Mouse (Mus musculus) lung, embryonic 16.5 days (tissue): ENCODE measurements around the gene Hdac4. TPM values are rescaled to one million over a fixed set of nuclear protein-coding genes. Genes with fewer than 3 reads are reported as not detected.

Source experiments
- ATAC-seq: fragments of 200-750 bp; cut with Nextera tagmentation; 2 replicates; pipeline ENCODE4 v1.8.0; 2017; ENCODE audit warnings: low read depth, mild to moderate bottlenecking, moderate library complexity
- H3K27ac ChIP-seq: fragments of 300-500 bp; sonication (generic); 2 replicates; pipeline ENCODE4 v1.5.1; 2014; ENCODE audit warnings: mild to moderate bottlenecking, control low read depth, low read length
- H3K27me3 ChIP-seq: fragments of 300-500 bp; sonication (generic); 2 replicates; pipeline ENCODE4 v1.6.1; 2014; ENCODE audit warnings: low read depth, low read length, mixed read lengths; ENCODE audit not compliant: control insufficient read depth, insufficient read depth
- H3K36me3 ChIP-seq: fragments of 300-500 bp; sonication (generic); 2 replicates; pipeline ENCODE4 v1.6.1; 2014; ENCODE audit warnings: low read length; ENCODE audit not compliant: control insufficient read depth, insufficient read depth
- H3K4me1 ChIP-seq: fragments of 300-500 bp; sonication (generic); replicated peaks from 2 replicates; pipeline ENCODE4 v1.6.1; 2014; ENCODE audit warnings: low read length, mixed read lengths; ENCODE audit not compliant: control insufficient read depth, insufficient read depth
- H3K4me2 ChIP-seq: fragments of 300-500 bp; sonication (generic); 2 replicates; pipeline ENCODE4 v1.6.1; 2014; ENCODE audit warnings: low read depth, low read length, control low read depth
- H3K4me3 ChIP-seq: fragments of 300-500 bp; sonication (generic); 2 replicates; pipeline ENCODE4 v1.5.1; 2014; ENCODE audit warnings: mild to moderate bottlenecking, low read length, control low read depth
- H3K9ac ChIP-seq: fragments of 300-500 bp; sonication (generic); 2 replicates; pipeline ENCODE4 v1.6.1; 2014; ENCODE audit warnings: low read length, control low read depth
- H3K9me3 ChIP-seq: fragments of 300-500 bp; sonication (generic); 2 replicates; pipeline ENCODE4 v1.6.1; 2016; ENCODE audit warnings: low read length; ENCODE audit not compliant: control insufficient read depth
- WGBS: fragments of 180-500 bp; shearing (Covaris S2); extraction: QIAGEN DNeasy Blood & Tissue Kit; methylation state at CpG from one replicate; pipeline ENCODE4 v1.1.7; 2014; 5-methylcytosine and 5-hydroxymethylcytosine counted together
- polyA plus RNA-seq: library from polyadenylated mRNA; unstranded; fragments of >200 nt; fragmentation: Nextera tagmentation; extraction: Ambion mirVana; gene quantifications from 2 replicates; pipeline ENCODE4 v1.2.1, GENCODE M21; 2015

The Hdac4 gene
- polyA plus RNA-seq, 1 experiment from 2014 or later = 15.6 TPM

- ATAC-seq = no peak
- Histone ChIP-seq H3K27me3 (no peaks in the 10 kb centered on the region), H3K36me3 (no peaks in the 10 kb centered on the region), H3K4me2 (no peak overlapping the region), H3K27ac (no peak overlapping the region), H3K4me3 (no peak overlapping the region), H3K9ac (no peak overlapping the region), H3K4me1 (peaks cover 18% of the 10 kb centered on the region), H3K9me3 (no peaks in the 10 kb centered on the region)
- WGBS = 42% methylated on average over 2 of the region's 2 CpGs
Measured at GRCm38 (mm10) chr1:91917596-91917995, 277.9 kb downstream of the Hdac4 start.

- no peak for ATAC-seq
- H3K27me3 ChIP-seq = no peaks in the 10 kb centered on the region
- H3K4me3 ChIP-seq = no peak overlapping the region
- no peaks in the 10 kb centered on the region for H3K36me3 ChIP-seq
- H3K4me1 ChIP-seq = peaks cover 29% of the 10 kb centered on the region
- no peak overlapping the region for H3K4me2 ChIP-seq
- H3K9me3 ChIP-seq = no peaks in the 10 kb centered on the region
- no peak overlapping the region for H3K9ac ChIP-seq
- H3K27ac ChIP-seq = no peak overlapping the region
- 80% methylated on average over 5 of the region's 5 CpGs for WGBS
Measured at GRCm38 (mm10) chr1:91915961-91916360, 279.5 kb downstream of the Hdac4 start.

- WGBS = 46% methylated on average over 3 of the region's 3 CpGs
- Histone ChIP-seq H3K27ac (no peak overlapping the region), H3K9me3 (no peaks in the 10 kb centered on the region), H3K4me3 (no peak overlapping the region), H3K4me1 (peaks cover 29% of the 10 kb centered on the region), H3K4me2 (no peak overlapping the region), H3K9ac (no peak overlapping the region), H3K27me3 (no peaks in the 10 kb centered on the region), H3K36me3 (no peaks in the 10 kb centered on the region)
- peak; percentile 42 for ATAC-seq
Measured at GRCm38 (mm10) chr1:91914648-91915047, 280.9 kb downstream of the Hdac4 start.

GRCm38 (mm10) chr1:91913850-91914249 is 281.6 kb downstream of the Hdac4 start:
- Histone ChIP-seq H3K4me2 (no peak overlapping the region), H3K9ac (no peak overlapping the region), H3K9me3 (no peaks in the 10 kb centered on the region), H3K4me3 (no peak overlapping the region), H3K36me3 (no peaks in the 10 kb centered on the region), H3K4me1 (peaks cover 29% of the 10 kb centered on the region), H3K27ac (no peak overlapping the region), H3K27me3 (no peaks in the 10 kb centered on the region)
- ATAC-seq = 0 out of 2 replicates have a peak, but pooled peaks have one; percentile 3
- WGBS = 48% methylated on average over 6 of the region's 6 CpGs

GRCm38 (mm10) chr1:91912227-91913119 is 283.0 kb downstream of the Hdac4 start:
- Histone ChIP-seq H3K4me2 (no peak overlapping the region), H3K9ac (no peak overlapping the region), H3K27me3 (no peaks in the 10 kb centered on the region), H3K27ac (peak overlapping the region; percentile 37; the same call in 1 of the 2 replicates), H3K4me3 (no peak overlapping the region), H3K9me3 (no peaks in the 10 kb centered on the region), H3K36me3 (no peaks in the 10 kb centered on the region), H3K4me1 (peaks cover 25% of the 10 kb centered on the region)
- 26% methylated on average over 10 of the region's 10 CpGs for WGBS
- peak; percentile 45 for ATAC-seq

GRCm38 (mm10) chr1:91905268-91905667 is 290.2 kb downstream of the Hdac4 start:
- Histone ChIP-seq H3K4me2 (no peak overlapping the region), H3K27me3 (no peaks in the 10 kb centered on the region), H3K27ac (no peak overlapping the region), H3K4me1 (peaks cover 14% of the 10 kb centered on the region), H3K9me3 (no peaks in the 10 kb centered on the region), H3K4me3 (no peak overlapping the region), H3K9ac (no peak overlapping the region), H3K36me3 (no peaks in the 10 kb centered on the region)
- 64% methylated on average over 6 of the region's 6 CpGs for WGBS
- no peak for ATAC-seq

- Histone ChIP-seq H3K27ac (peak overlapping the region; percentile 84), H3K4me1 (peaks cover 14% of the 10 kb centered on the region), H3K36me3 (no peaks in the 10 kb centered on the region), H3K4me3 (no peak overlapping the region), H3K9me3 (no peaks in the 10 kb centered on the region), H3K27me3 (no peaks in the 10 kb centered on the region), H3K4me2 (no peak overlapping the region), H3K9ac (no peak overlapping the region)
- 39% methylated on average over 8 of the region's 8 CpGs for WGBS
- ATAC-seq = peak; percentile 46
Measured at GRCm38 (mm10) chr1:91903241-91903981, 292.1 kb downstream of the Hdac4 start.

- Histone ChIP-seq H3K9me3 (no peaks in the 10 kb centered on the region), H3K27me3 (no peaks in the 10 kb centered on the region), H3K4me1 (no peaks in the 10 kb centered on the region), H3K4me2 (no peak overlapping the region), H3K27ac (no peak overlapping the region), H3K9ac (no peak overlapping the region), H3K4me3 (no peak overlapping the region), H3K36me3 (no peaks in the 10 kb centered on the region)
- WGBS = 83% methylated on average over 2 of the region's 2 CpGs
- ATAC-seq = no peak
Measured at GRCm38 (mm10) chr1:91897078-91897477, 298.4 kb downstream of the Hdac4 start.

GRCm38 (mm10) chr1:91894286-91894685 is 301.2 kb downstream of the Hdac4 start:
- Histone ChIP-seq H3K36me3 (no peaks in the 10 kb centered on the region), H3K9me3 (no peaks in the 10 kb centered on the region), H3K27me3 (no peaks in the 10 kb centered on the region), H3K9ac (no peak overlapping the region), H3K27ac (no peak overlapping the region), H3K4me1 (no peaks in the 10 kb centered on the region), H3K4me3 (no peak overlapping the region), H3K4me2 (no peak overlapping the region)
- 82% methylated on average over 5 of the region's 5 CpGs for WGBS
- no peak for ATAC-seq
